Mouse (Mus musculus): ENCODE measurements at regions not wholly inside any gene's neighbourhood (a gene's known extent, or its start where the extent isn't known, plus 50 kb on each side); places are given as distances from the start of the nearest gene placed in this dataset.

DNA sequence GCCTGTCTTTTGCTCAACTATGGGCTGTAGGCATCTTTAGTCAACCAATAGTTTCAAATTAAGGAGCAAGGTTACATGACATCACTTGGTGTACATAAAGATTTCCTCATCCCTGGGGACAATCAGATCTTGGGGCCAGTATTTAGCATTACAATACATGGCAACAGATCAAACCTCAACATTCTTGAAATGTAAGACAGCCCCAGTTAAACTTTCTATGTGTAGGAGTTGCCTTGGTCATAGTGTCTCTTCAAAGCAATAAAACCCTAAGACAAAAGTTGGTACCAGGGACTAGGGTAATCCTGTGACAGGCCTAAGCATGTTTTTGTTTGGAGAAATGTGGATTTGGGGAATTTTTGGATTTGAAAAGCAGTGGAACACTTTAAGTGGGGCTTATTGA lies 338.3 kb downstream of the Lpin1 start:
- no peak for DNase-seq (ENCODE audit: extremely low spot score in 1 of 2, low spot score in 1 of 2)

DNA sequence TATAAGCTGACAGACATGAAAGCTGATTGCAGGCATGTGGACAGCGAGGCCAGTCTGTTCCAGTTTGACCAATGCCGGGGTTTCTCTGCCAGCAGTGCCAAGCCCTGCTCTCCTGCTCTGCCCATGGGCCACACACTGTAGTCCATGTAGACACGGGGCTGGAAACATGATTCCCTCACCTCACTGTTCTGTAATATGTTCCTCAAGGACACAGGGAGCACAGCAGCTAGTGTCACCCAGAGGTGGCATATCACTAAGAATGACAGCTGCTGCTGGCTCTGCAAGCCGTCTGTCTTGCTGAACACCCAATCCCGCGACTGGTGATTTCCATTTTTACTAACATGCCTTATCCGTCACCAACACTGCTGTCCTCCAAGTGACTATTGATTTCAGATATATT lies 339.9 kb downstream of the Lpin1 start:
- DNase-seq (ENCODE audit: extremely low spot score in 1 of 2, low spot score in 1 of 2): no peak

DNA sequence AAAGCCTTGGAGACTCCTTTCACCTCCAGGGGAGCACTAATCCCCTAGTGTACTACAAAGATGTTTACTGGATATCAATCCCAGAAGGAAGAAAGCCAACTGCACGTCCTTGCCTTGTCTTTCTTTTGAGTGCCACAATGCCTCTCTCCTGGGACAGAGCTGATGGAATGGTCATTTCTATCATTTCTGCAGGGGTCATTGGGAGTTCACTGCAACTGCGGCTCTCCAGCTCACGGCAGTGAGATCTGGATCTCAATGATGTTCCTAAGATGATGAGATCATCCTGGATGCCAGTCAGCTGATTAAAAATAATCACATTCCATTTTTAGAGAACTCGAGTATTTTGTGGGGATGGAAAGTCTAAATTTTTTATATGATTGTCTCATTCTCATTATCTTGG lies 341.1 kb downstream of the Lpin1 start:
- no peak for DNase-seq (ENCODE audit: extremely low spot score in 1 of 2, low spot score in 1 of 2)

DNA sequence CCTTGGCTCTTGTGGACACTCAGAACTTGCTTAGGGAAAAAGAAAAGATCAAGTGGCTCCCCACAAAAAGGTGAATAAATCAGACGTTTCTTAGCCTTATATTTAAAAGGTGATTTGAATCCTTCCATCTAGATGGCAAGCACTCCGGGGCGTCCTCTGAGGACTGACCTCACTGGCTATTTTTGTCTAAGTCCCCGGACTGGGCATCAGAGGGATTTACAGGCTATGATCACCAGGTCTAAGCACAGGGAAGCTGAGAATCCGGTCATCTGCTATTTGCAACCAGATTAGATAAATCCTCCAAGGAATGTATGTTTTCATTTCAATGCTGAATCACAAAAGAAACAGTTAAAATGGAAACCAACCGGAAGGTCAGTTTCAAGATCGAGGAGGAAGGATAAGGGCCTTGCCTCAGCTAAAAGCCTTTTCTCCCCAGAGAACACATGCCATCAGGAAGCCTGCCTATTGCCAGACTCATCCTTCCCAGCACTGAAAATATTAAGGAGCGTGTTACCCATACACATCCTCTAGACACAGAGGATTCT lies 342.1 kb downstream of the Lpin1 start:
- DNase-seq (ENCODE audit: extremely low spot score in 1 of 2, low spot score in 1 of 2): no peak

DNA sequence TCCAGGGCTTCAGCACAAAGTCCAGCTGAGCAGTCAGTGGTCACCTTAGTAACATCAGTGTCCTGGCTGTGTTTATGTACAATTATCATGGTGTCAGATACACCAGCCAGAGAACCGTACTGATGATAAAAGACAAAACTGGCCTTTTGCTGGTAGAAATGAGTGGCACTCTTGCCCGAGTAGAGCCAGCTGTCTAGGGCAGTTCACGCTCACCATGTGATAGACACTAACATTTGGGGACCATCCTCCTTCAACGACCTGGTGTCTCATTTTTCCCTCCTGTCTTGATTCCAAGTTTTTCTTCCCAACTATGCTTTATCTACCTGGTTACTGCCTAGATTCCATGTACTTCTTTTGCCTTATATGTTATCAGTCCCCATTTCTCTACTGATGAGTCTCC lies 349.3 kb downstream of the Lpin1 start:
- DNase-seq (ENCODE audit: extremely low spot score in 1 of 2, low spot score in 1 of 2): no peak

DNA sequence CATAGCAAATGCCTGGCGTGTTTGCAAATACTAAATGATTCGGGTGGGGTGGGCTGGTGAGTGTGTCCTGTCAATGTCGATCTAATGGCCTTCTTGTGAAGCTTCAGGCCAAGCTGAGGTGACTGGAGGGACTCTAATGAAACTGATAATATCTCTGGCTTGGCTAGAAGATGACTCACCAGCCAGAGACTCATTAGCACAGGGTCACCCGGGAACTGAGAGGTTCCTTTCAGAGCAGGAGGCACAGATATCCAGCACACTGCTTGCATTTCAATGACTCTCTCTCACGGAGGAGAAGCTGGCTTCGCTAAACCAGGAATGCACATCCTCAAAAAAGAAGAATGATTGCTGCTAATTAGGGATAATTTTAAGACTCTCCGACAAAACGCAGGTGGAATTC lies 349.8 kb downstream of the Lpin1 start:
- DNase-seq (ENCODE audit: extremely low spot score in 1 of 2, low spot score in 1 of 2): peak in 1 of 2 experiments; percentile 32

DNA sequence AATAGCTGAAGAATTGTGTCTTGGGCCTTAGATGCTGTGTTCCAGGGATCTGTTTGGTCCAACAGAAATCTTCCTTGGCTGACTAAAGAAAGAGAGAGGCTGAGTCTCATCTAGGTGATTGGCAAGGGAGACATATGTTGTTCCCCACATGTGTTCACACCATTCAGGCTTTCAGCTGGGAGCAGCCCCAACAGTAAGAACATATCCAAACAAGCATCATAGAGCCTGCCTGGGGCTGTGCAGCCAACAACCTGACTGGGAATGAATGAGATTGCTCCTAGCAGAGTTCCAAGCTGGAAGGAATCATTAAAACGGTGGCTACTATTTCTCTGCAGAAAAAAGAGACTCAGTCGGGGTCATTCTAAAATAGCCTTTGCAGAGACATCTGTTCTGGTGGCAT lies 350.3 kb downstream of the Lpin1 start:
- no peak for DNase-seq (ENCODE audit: extremely low spot score in 1 of 2, low spot score in 1 of 2)

DNA sequence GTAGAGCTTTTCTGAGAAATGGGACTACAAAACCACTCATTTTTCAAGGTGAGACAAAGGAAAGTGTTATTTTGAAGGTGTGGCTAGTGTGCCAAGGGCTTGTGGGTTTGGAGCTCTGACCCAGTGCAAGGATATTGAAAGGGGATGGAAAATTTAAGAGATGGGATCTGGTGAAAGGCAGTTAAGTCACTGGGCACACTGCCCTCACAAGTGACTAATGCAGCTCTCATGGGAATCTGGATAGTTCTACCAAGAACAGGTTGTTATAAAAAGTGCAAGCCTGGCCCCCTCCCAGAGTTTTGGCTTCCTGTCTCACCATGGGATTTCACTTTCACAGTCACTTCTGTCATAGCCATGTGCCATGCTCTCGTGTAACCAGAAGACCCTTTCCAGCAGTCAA lies 360.1 kb downstream of the Lpin1 start:
- no peak for DNase-seq (ENCODE audit: extremely low spot score in 1 of 2, low spot score in 1 of 2)

DNA sequence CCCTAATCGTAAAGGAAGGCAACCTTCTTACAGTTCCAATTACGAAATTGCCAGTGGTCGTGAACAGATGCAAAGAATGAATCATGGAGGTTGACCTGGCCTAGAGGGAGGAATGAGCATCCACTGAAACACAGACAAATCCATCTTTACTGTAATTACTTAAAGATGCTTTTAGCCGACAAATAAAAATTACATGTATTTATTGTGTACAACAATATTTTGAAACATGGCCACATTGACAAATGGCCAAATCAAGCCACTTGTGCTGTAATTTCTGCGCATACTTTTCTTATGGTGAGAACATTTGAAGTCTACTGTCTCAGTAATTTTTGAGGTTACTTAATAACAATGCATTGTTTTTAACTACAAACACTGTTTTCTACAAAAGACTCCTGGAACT lies 360.7 kb downstream of the Lpin1 start:
- no peak for DNase-seq (ENCODE audit: extremely low spot score in 1 of 2, low spot score in 1 of 2)

DNA sequence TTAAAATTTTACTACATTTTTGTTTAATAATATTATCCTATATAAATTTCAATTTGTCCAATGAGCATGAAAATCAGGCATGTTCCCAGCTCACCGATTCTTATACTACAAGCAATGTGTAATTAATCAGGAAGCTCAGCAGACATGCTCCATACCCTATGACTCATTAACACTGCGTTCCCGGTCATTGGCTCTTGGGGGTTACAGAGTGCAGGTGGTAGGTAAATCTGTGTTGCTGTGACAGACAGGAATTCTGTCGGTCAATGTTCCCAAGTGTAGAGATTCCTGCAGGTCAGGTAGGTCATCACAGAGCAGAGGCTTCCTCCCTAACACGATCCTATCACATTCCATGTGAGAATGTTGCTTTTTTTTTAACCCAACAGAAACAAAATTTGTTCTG lies 371.0 kb downstream of the Lpin1 start:
- no peak for DNase-seq (ENCODE audit: extremely low spot score in 1 of 2, low spot score in 1 of 2)

DNA sequence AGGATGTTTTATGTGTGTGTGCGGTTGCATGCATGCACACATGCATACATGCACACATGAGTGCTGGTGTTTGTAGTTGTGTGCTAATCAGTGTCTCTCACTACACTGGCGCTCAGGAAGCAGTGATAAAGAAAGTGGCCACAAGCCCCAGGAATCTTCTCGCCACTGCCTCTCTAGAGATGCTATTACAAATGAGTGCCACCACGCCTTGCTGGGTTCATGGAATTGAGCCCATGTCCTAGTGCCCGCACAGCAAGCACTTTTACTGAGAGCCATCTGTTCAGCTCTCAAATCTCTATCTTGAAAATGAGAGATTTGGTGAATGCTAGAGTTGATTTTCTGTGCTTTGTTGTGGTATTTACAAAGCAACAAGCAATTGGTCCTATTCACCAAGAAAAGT lies 373.3 kb downstream of the Lpin1 start:
- DNase-seq (ENCODE audit: extremely low spot score in 1 of 2, low spot score in 1 of 2): no peak

DNA sequence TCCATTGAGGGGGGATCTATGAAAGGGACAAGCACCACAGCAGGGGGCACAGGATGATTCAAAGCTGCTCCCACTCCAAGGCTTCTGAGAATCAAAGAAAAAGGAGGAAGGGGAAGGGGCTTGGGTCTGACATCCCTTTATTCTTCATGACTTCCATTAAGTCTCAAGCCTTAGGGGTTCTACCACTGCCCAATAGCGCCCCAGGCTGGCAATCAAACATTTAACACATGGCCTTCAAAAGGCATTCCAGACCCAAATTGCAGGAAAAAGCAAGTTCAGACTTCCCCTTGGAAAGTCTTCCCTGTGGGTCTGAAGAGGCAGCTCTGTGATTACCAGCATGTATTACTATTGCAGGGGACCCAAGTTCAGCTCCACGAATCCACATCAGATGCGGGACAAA lies 377.2 kb downstream of the Lpin1 start:
- DNase-seq (ENCODE audit: extremely low spot score in 1 of 2, low spot score in 1 of 2): no peak

DNA sequence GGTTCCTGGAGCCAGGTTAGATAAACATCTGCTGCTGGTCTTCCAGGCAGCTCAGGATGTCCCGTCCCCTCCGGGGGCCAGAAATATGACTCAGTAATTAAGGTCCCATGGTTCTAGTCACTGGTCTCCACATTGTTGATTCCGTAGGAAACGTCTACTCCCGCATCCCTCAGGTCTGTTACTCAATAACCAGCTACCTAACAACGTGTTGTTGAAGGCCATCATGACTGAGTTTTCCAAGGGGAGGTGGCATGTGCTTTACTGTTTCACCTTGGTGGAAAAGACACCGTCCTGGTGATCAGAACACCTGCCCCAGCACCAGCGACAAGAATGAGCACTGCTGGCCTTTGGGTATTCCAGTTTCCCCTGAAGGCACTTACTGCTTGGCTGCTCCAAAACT lies 377.9 kb downstream of the Lpin1 start:
- DNase-seq (ENCODE audit: extremely low spot score in 1 of 2, low spot score in 1 of 2): no peak

DNA sequence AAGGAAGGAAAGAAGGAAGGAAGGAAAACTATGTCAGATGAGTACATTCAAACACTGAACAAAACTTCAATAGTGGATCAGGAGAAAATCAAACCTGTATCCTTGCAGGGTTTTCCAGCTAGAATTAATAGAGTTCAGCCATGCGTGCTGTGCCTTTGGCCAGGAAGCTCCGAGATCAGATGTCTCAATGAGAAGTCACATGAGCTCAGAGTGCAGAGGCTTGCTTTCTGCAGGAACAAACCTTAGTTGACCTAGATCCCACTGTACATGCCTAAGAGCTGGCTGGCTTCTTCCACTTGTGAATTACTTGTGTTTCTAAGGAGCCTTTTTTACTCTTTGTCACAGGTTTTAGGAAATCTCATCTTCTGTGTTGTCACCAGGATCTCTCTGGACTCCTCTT lies 378.7 kb downstream of the Lpin1 start:
- no peak for DNase-seq (ENCODE audit: extremely low spot score in 1 of 2, low spot score in 1 of 2)

DNA sequence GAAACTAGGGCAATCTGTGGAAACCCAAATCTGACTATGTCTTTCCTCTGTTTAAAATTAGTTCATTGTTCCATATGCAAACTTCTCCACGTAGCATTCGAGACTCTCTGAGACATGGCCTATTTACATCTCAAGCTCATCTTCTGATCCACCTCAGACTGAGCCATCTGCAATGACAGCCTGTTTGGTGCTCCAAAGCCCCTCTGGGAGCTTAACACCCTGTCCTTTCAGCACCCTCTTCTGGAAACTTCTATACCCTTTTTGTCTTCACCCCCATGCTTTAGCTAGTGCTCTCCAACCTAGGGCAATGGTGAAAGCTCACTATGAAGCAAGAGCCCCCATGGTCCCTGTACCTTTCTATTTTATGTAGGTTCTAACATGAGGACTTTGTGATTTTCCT lies 379.7 kb downstream of the Lpin1 start:
- peak in 1 of 2 experiments; percentile 12 for DNase-seq (ENCODE audit: extremely low spot score in 1 of 2, low spot score in 1 of 2)

DNA sequence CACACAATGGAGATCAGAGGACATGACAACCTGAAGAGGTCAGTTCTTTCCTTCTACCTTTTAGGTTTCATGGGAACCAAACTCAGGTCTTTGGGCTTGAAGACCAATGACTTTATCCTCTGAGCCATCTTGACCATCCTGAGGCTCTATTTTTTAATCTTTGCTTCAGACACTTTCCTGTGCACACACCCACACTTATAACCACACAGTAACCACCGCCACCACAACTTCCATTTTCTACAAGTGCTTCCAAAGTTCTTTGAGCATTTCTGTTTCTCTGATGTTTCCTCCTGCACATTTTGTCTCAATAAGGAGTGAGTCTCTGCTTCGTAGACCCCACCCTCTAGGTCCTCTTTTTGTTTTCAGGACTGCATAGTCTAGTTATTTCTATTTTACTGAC lies 385.3 kb downstream of the Lpin1 start:
- DNase-seq (ENCODE audit: extremely low spot score in 1 of 2, low spot score in 1 of 2): no peak

DNA sequence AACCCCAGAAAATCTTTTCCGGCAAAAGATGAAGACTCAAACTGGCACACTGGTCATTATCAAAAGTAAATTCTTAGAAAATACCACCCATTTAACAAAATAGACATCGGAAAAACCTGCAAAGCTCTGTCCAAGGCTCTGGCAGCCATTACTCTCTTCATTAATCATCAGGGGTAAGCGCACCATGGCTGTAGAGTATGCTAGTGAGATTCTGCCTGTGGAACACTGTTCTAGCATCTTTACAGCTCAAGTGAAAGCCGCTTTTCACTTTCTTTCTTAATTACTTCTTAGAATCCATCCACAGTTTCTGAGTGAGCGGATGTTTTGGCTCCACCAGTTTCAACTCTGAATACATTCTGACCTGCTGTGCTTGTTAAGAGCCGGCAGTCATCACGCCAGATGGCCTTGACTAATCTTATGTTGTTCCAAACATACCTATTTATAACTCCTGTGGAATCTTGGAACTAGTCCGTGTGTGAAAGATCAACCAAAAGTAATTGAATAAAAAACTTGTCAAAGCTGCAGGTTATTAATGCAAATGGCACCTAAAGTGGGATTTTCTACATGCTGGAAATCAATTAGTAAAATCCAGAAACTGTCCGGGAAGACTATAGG lies 387.8 kb downstream of the Lpin1 start:
- peak in 1 of 2 experiments; percentile 34 for DNase-seq (ENCODE audit: extremely low spot score in 1 of 2, low spot score in 1 of 2)

DNA sequence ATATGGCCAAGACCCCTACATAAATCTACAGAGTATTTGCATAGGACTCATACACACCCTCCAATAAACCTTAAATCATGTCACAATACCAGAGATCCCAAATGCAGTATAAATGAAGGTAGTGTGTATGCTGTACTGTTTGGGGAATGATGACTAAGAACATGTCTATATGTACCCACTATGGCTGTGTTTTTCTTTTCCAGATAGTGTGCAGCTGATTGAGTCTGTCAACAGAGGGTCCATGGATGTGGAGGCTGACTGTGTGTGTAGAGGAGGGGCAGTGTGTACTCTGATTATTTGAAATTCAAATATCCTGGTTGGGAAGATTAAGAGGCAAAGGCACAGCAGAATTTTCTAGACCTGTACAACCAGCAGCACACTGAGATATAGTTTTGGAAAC lies 388.6 kb downstream of the Lpin1 start:
- no peak for DNase-seq (ENCODE audit: extremely low spot score in 1 of 2, low spot score in 1 of 2)

DNA sequence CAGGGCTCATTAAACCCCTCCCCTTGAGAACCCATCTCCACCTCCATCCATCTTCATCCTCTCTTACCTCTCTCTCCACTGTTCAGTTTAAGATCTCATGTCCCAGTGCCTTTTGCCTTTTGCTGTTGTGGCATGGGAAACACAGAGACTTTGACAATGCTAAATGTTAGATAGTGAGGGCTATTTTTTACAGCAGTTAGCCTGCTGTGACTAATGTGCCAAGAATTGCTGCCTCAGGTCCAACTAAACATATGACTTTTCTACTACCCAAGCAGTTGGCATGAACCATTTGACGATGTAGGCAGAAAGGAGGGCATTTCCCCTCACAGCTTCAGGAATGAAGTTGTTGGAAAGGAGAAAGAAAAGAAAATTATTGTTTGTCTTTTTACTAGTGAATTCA lies 389.6 kb downstream of the Lpin1 start:
- DNase-seq (ENCODE audit: extremely low spot score in 1 of 2, low spot score in 1 of 2): no peak

DNA sequence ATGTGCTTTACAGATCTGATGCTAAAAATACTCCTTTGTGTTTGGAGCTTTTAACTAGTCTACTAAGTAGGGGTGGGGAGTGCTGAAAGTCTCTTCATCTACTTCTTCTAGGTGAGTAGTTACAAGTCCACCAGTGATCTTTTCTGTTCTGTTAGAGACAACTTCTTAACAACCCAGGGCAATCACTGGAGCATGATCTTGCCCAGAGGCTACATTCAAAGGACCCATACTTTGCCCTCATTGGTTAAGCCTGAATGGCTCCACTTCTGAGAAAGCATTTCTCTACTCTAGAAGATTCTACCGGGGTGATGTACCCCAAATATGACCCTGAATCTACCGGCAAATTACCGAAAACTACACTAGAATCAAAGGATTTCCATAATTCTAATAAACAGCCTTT lies 390.2 kb downstream of the Lpin1 start:
- DNase-seq (ENCODE audit: extremely low spot score in 1 of 2, low spot score in 1 of 2): no peak

DNA sequence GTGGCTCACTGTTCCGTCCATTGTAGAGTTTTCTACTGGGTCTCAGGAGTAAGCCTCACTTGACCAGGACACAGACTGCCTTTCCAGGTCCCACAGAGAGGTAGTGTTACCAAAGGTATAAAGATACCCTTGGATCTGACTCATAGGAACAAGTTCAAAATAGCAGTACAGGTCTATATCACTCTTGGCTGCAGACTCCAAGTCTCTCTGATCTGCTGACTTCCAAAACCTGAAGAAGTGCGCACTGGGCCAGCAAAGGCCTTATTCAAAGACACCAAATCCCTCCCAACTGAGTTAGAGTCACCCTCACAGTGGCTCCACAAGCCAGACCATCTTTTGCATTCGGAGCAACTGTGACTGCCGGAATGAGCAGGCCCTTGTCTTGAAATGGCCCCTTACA lies 391.9 kb downstream of the Lpin1 start:
- no peak for DNase-seq (ENCODE audit: extremely low spot score in 1 of 2, low spot score in 1 of 2)

DNA sequence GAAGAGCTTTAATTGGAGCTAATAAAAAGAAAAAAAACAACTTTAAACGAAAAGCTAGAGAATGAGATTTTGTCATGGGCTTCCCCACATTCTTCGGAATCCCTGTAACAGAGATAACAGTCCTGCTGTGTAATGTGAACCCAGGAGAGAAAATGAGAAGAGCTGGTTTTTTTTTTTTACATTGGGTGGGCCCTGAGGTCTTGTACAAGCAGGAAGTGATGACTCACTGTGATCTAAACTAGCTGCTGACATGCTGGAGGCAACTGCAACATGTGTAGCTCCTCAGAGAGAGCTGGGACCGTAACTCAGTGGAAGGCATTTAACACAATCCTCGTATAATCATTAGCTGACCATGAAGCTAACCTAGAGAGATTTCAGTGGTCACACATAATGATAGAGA lies 393.8 kb upstream of the Trib2 start:
- DNase-seq (ENCODE audit: extremely low spot score in 1 of 2, low spot score in 1 of 2): no peak

DNA sequence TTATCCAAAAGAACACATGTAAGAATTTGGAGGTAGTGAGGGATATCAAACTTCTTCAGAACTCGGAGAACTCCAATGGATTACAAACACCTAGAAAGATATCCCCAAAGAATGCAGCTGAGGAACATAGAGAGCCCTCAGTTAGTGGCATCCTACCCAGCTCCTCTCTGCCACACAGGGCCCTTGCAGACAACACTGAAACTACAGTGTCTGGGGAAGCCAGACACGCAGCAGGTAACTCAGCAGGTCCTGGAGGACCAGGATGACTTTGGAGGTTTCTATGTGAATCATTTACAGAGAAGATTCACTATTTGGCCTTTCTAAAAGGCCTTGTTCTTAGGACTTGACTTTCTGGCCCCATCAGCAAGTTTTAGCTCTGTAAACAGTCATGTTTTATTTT lies 393.4 kb upstream of the Trib2 start:
- no peak for DNase-seq (ENCODE audit: extremely low spot score in 1 of 2, low spot score in 1 of 2)
